Mouse (Mus musculus) lung, adult 2 months (tissue): ENCODE data around the gene Lsp1.

Source experiments
- CTCF ChIP-seq: fragments of 200-500 bp; IDR thresholded peaks from 2 replicates; pipeline ENCODE4 v1.5.1; 2011; ENCODE audit warnings: mild to moderate bottlenecking, low read length, control low read depth; ENCODE audit not compliant: insufficient read depth
- POLR2A ChIP-seq: fragments of 200-500 bp; IDR thresholded peaks from 2 replicates; pipeline ENCODE4 v1.6.1; 2011; ENCODE audit warnings: low read depth, mild to moderate bottlenecking, control low read depth, low read length, borderline replicate concordance; ENCODE audit errors: extremely low read depth

GRCm38 (mm10) chr7:142459299-142459691 lies 1.3 kb upstream of the Lsp1 start:
- TF ChIP-seq CTCF (no peak), POLR2A (no peak)
